Mouse (Mus musculus) cerebellum, adult 11 months (tissue): ENCODE measurements around the gene Rcn3.

Experiments
- DNase-seq: peaks from one replicate; pipeline ENCODE4 v3.0.0; 2022

Gene Rcn3

DNA sequence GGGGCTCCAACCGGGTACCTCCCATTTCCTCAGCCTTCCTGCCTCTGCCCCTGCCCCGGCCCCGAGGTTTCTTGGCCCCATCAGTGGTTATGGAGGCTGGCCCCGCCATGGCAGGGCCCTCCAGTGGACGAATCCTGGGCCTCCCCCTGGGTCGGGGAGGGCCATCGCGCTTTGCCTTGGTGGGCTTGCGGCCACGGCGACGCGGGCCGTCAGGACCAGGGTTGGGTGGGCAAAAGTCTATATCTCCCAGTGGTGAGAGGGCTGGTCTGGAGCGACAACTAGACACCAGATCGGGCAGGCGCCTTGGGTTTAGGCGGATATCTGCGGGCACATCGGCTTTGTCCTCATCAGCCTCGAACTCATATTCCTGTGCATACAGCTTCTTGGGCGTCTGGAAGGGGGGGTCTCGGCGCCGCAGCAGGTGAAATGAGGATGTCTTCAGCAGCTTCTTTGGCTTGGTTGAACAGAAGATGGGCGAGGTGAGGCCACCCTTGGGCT, 45.1 kb downstream of the Rcn3 start:
- no peak for DNase-seq

DNA sequence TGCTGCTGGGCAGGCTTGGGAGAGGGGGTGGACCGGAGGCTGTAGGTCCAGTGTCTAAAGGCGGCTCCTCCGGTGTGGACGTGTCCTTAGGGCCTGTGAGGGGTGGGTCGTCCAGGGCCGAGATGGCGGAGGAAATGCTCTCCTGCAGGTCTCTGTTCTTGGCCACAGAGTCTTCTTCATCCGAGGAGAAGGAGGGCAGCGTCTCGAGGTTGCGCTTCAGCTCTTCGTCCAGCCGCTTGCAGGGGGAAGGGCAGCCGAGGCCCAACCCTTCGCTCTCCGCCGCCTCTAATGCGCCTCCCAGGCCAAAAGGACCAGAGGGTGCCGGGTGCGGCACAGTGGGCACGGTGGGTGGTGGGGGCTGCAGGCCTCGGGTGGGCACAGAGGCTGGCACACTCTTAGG, 46.3 kb downstream of the Rcn3 start:
- no peak for DNase-seq

DNA sequence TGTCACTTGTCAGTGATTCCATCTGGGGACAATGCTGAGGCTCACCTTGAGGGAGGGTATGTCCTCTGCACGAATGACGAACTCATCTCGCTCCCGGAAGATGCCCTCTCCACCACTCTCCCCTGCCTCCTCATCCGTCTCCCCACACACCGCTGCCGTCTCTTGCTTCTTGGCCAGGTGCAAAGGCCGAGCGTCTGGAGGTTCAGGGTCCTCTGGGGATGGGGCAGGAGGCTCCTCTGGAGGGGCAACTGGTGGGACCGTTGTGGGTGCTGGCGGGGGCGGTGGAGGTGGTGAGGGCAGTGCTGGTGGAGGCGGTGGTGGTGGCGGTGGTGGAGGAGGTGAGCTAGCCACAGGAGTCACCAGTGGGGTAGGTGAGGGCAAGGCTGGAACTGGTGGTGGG, 48.7 kb downstream of the Rcn3 start:
- no peak for DNase-seq

DNA sequence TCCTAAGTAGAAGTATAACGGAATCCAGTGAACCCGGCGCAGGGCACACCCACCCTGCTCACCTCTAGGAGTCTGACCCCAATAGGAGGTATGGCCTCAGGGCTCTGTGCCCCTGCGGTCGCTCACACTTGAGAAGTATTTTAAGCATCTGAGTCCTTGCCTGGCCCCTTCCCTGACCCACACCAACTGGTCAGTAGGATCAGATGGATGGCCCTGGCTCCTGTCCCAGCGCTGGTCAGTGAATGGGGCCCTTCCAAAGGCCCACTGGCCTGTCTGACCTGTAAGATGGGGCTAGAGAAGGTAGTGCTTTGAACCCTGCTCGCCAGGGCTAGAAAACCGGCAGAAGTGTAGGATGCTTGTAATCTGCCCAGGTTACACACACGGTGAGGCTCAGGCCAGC, 51.2 kb downstream of the Rcn3 start:
- DNase-seq = no peak

DNA sequence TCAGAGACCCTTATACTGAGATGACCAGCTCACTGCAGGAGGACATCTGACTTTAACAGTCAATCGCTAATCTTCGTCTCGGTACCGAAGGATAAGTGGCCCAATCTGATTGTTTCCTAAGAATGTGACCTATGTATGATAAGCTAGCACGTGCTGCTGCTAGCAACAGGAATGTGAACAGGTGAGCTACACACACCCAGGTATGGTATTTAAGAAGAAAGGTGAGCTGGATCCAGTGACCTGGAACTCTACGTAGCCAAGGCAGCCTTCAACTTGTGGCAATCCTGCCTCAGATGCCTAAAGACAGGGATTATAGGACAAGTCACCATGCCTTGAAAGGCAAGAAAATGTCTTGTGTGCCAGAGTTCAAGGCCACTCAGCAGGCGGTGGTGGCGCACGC, 53.6 kb downstream of the Rcn3 start:
- no peak for DNase-seq

DNA sequence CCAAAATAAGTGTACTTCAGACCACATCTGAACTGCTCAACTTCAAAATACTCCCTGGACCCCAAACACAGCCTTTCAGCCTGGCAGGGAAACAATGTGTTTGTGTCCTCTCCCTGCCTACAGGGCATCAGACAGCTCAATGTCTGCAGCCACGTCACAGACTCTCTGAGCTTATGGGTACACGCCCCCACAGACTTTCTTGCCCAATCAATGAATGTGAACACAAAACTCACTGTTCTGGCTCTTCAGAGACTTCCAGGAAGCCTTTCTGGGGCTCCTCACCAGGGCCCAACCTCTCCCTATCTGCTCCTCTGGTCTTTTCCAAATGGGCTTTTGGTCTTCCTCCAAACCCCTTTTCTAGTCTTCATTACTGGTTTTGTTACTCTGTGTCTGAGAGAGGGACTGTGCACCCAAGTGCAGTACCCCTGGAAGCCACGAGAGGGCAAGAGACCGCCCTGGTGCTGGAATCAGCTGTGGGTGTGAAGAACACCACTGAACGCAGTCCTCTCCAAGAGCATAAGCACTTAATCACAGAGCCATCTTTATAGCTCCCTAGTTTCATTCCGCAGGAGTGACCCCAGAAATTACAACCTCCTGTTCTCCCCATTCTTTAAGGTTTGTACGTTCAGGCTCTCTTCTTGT, 54.2 kb downstream of the Rcn3 start:
- no peak for DNase-seq

DNA sequence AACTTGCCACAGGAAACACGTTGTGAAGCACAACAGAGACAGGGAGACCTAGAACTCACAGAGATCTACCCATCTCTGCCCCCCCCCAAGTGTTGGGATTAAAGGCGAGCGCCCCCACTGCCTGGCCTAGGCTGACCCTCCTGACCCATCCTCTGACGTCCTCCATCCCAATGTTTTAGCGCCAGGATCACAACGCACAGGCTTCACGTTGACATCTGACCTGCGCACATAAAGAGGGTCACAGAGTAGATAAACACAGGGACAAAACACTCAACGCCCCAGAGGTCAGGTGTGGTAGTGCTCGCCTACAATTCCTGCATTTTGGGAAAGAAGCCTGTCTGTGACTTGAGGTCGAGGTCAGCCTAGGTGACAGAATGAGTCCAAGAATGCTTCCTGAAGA, 55.3 kb downstream of the Rcn3 start:
- DNase-seq = no peak

DNA sequence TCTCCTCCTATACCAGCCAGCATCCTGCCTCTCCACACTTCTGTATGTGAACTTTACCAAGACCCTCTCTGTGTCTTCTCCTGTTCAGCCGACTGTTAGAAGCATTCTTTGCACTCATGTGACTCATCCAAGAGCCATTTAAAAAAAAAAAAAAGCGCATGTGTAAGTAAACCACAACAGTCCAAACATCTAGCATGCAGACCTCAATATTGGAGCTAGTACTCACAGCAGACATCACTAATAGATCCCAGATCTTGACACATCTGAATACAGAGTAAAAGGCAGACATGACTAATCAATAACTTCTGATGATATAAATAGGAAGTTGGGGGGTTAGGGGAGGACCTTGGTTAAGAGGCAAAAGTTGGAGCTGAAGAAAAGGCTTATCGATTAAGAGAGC, 56.4 kb downstream of the Rcn3 start:
- no peak for DNase-seq

DNA sequence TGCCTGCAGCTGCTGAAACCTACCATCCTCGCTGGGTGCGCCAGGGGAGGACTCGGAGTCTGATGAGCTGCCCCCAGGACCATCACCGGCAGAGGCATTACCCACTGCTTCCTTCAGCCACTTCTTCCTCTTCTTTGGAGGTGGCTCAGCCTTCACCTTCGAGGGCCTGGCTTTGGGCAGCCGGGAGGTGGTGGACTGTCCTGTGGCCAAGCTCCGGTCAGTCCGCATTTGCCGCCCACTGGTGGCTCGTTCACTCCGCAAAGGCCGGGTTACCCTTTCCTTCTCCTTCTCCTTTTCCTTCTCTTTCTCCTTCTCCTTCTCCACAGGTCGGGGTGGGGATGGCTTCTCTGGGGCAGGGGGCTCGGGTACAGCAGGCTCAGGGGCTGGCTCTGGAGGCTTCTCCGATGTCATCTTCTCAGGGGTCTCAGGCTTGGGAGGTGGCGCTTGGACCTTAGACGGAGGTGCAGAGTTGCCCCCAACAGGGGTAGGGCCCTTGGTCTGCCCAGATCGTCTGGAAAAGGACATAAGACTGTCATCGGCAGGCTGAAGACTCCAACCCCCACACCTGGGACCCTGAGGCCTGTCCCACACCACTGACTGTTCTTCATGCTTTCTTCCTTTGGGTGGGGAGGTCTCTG, 58.2 kb downstream of the Rcn3 start:
- DNase-seq = no peak
